Mouse (Mus musculus) kidney, adult 10 weeks (tissue): Measurements from ENCODE around the gene Mterf1a. TPM values are rescaled to one million over a fixed set of nuclear protein-coding genes. Genes with fewer than 3 reads are reported as not detected.

Experiments
- polyA plus RNA-seq: library from polyadenylated mRNA; stranded (reverse); fragments of 350-450 nt; fragmentation: Illumina TruSeq; extraction: RNeasy Lipid Tissue Mini Kit (QIAGEN cat#74804); gene quantifications from one replicate; pipeline ENCODE4 v1.2.3, GENCODE M21; 2014; ENCODE audit warnings: low read depth, low replicate concordance

Gene Mterf1a
- 12.8 TPM for polyA plus RNA-seq

DNA sequence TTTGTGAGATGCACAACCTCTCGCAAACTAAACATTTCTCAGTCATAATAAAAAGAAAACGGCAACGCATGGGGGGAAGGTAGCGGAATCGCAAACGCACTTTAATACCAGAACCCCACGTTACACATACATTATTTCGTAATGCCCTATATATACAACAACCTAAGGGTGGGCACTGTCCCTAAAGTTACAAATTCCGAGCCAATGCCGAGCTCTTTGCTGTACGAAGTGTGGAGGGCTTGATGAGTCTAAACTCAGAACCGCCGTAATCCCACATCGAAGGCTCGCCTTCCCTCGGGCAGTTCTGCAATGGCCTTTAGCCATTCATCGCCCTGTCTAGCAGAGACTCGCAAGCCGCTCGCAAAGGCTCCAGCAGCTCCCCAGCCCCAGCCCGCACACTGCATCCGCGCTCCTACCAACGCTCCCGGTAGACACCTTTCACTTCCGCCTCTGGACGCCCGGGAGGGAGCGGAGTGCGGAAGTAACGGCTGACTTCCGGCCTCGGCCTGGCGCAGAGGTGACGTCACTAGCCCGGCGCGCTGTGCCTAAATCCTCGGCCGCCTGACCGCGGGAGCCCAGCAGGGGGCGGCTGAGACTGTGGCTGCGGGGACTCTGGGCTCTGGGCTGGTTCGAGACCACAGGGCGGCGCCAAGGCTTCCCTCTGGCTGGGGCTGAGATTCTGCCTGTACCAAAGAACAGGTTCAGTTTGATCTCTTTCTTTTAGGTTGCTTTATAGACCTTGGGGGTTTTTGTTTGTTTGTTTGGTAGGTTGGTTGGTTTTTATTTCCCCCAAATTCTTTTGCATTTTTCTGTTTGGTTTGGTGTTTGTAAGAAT, at the start of gene Mterf1a:
Gene Mterf1a, minus strand, starts transcription at position 475 of the 835 bp plus-strand sequence.

DNA sequence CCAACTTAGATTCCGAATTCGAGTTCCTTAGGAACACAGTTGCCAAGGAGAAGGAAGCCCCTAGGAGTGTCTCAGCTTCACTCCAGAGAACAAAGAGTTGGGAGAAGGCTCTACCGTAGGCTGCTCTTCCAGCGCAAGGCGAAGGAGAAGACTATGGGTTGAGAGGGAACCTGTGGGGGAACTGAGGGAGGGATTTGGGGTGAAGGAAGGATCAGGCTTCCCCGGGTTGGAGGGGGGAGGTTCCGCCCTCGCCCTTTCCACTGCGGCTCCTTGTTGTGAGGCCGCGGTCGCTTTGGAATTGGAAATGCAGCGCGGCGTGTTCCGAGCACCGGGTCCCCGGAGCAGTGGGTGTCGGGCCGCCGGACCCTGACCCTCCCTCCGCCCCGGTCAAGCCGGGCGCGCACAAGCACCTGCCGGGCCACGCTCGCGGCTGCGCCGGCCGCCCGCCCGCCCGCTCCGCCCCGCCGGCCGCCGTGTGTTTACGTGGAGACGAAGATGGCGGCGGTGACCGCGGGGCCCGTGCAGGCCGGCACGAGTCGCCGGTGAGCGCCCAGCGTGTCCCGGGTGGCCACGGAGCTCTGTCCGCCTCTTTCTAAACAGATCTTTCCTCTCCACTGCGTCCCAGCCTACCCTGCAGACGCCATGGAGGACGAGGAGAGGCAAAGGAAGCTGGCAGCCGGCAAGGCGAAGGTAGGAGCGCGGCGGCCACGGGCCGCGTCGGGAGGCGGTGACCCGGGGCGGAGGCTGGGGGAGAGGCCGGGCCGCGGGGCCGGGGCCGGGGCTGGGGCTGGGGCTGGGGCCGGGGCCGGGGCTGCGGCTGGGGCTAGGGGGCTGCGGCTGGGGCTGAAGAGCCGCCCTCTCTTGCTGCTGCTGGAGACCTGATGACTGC, 34.3 kb upstream of the Mterf1a start, which contains the start of gene Akap9:
Gene Akap9, plus strand, starts transcription at position 254 of the 889 bp plus-strand sequence.

DNA sequence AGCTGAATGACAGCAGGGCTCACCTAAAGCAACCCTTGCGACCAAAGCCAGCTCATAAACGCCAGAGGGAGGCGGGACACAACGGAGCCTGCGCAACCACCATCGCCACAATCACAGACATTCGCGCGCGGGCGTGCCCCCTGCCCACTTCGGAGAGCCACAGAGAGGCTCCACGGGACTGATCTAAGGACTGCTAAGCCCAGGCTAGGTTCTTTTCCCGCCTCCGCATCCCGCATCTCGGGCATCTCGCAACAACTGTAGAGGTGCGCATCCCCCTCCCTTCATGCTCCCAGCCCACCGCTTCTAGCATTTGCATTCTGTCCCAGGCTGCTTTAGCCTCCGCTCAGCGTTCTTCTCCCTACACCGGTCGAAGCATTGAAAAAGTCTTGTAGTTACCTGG, 48.7 kb downstream of the Mterf1a start, which contains the start of gene Lrrd1:
Gene Lrrd1, plus strand, starts transcription at position 148 of the 400 bp plus-strand sequence.

Other genes with a start within 250 kb of the Mterf1a start
- gene Tmbim7, start 242.8 kb downstream of the Mterf1a start, polyA plus RNA-seq = not detected
- gene Gatad1, start 236.7 kb downstream of the Mterf1a start, polyA plus RNA-seq = 255 TPM
- 127 TPM for gene Ankib1, start 91.0 kb downstream of the Mterf1a start, polyA plus RNA-seq
- gene Krit1, start 90.7 kb downstream of the Mterf1a start, polyA plus RNA-seq = 80.3 TPM
- not detected for gene Lrrd1, start 48.8 kb downstream of the Mterf1a start, polyA plus RNA-seq
- 48.2 TPM for gene Akap9, start 34.1 kb upstream of the Mterf1a start, polyA plus RNA-seq
- 365 TPM for gene Cyp51, start 210.8 kb upstream of the Mterf1a start, polyA plus RNA-seq